8 mouse cellular contexts compared by ENCODE assay signal in the genomic region with DNA sequence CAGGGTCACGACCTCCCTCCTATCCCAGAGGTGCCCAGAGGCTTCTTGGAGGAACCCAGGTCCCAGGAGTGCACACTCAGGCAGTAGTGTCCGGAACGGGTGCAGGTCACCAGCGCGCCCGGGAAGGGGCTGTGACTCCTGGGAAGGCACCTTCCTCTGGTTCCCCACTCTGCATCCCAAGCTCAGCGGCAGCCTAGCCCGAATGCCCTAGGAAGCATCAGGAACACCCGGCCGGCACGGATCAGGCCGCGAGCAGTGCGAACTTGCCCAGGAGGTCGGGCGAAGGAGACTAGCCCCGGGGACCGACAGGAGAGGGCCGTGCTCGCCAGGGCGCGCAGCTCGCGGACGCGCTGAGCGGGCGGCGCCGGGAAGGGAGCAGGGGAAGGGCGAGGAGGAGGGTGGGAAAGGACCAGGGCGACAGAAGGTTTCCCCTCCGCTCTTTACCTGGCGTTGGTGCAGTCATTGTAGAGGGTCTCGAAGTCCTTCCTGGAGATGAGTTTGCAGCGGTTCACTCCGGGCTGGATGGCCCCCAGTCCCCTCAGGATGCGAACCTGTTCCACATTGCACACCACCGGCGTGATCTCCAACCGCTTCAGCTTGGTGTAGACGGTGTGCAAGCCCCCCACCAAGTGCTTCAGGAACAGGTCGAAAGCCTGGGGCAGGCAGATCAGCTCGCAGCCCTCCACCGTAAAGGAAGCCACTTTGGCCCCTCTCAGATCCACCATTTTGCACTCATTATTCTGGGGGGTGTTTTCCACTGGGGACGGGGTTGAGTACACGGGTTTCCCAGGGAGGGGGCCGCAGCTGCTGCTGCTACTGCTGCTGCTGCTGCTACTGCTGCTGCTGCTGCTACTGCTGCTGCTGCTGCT. TPM values are rescaled to one million over a fixed set of nuclear protein-coding genes. Genes with fewer than 3 reads are reported as not detected.
A peak's percentile ranks its signal among the peaks of the same experiment; 100 is the strongest.
DNase-seq lines count a peak whose midpoint lies in the region; ATAC-seq and TF ChIP-seq lines count a peak whose summit lies in the region.

No protein-coding gene starts in this region.

- TF ChIP-seq CTCF in hindbrain, postnatal 0 days (IDR thresholded peaks at IDR 0.05; ENCODE audit: low read depth), result no peak

- intact Hi-C loops in gastrocnemius, postnatal 14 days (cut with DNase I; ENCODE audit: low total_unique reads), result no loop called here

- no peaks in the 10 kb centered on the region for H3K27me3 ChIP-seq in hindbrain, postnatal 0 days (ENCODE audit: insufficient read depth, low read length)
- H3K27me3 ChIP-seq in midbrain, embryonic 14.5 days (ENCODE audit: control insufficient read depth, insufficient read depth, low read length), result no peaks in the 10 kb centered on the region
- no peaks in the 10 kb centered on the region for H3K27me3 ChIP-seq in stomach, embryonic 15.5 days (replicated peaks)

- DNase-seq in cerebellum, adult 8-10 months, result no peak
- peak; percentile 63 to 74 for DNase-seq in cerebellum, postnatal 14 days
- peak; percentile 26 for DNase-seq in gastrocnemius, postnatal 14 days
- DNase-seq in hindbrain, postnatal 0 days (ENCODE audit: low spot score), result peak; percentile 64
- DNase-seq in liver, result peak; percentile 6
- peak; percentile 77 for DNase-seq in midbrain, embryonic 14.5 days

- peak overlapping the region; percentile 91 for H3K27ac ChIP-seq in hindbrain, postnatal 0 days
- H3K27ac ChIP-seq in midbrain, embryonic 14.5 days (replicated peaks; ENCODE audit: low read depth, low read length), result peak overlapping the region; percentile 90
- H3K27ac ChIP-seq in stomach, embryonic 15.5 days, result peak overlapping the region; percentile 73

- H3K4me1 ChIP-seq in hindbrain, postnatal 0 days (ENCODE audit: insufficient read depth, low read length), result no peaks in the 10 kb centered on the region
- peaks cover 20% of the 10 kb centered on the region for H3K4me1 ChIP-seq in midbrain, embryonic 14.5 days (ENCODE audit: control insufficient read depth, insufficient read depth, low read length)
- no peaks in the 10 kb centered on the region for H3K4me1 ChIP-seq in stomach, embryonic 15.5 days

- peak; percentile 29 for ATAC-seq in cerebellum, adult (ENCODE audit: insufficient number of reproducible peaks, low FRiP score, low TSS enrichment)
- ATAC-seq in hindbrain, postnatal 0 days, result peak; percentile 54
- peak; percentile 55 for ATAC-seq in midbrain, embryonic 14.5 days (ENCODE audit: low FRiP score, low TSS enrichment)
- peak; percentile 68 for ATAC-seq in stomach, embryonic 15.5 days (ENCODE audit: insufficient read depth, low FRiP score, low read depth)

- H3K9ac ChIP-seq in hindbrain, postnatal 0 days (replicated peaks; ENCODE audit: low read length), result peak overlapping the region; percentile 80
- H3K9ac ChIP-seq in midbrain, embryonic 14.5 days (replicated peaks; ENCODE audit: low read length), result peak overlapping the region; percentile 86
- peak overlapping the region; percentile 60 for H3K9ac ChIP-seq in stomach, embryonic 15.5 days

- H3K4me3 ChIP-seq in hindbrain, postnatal 0 days (ENCODE audit: low read length), result peak overlapping the region; percentile 72
- peak overlapping the region; percentile 85 for H3K4me3 ChIP-seq in midbrain, embryonic 14.5 days (replicated peaks; ENCODE audit: low read depth, low read length)
- peak overlapping the region; percentile 75 for H3K4me3 ChIP-seq in stomach, embryonic 15.5 days (replicated peaks)

- no peaks in the 10 kb centered on the region for H3K36me3 ChIP-seq in hindbrain, postnatal 0 days (ENCODE audit: insufficient read depth, low read length)
- no peaks in the 10 kb centered on the region for H3K36me3 ChIP-seq in midbrain, embryonic 14.5 days (ENCODE audit: control insufficient read depth, insufficient read depth, low read length)
- H3K36me3 ChIP-seq in stomach, embryonic 15.5 days, result no peaks in the 10 kb centered on the region

- no peaks in the 10 kb centered on the region for H3K9me3 ChIP-seq in hindbrain, postnatal 0 days (ENCODE audit: low read length)
- no peaks in the 10 kb centered on the region for H3K9me3 ChIP-seq in midbrain, embryonic 14.5 days (ENCODE audit: control insufficient read depth, low read length)
- no peaks in the 10 kb centered on the region for H3K9me3 ChIP-seq in stomach, embryonic 15.5 days

- WGBS in hindbrain, postnatal 0 days, result under 1% methylated on average over 47 of the region's 48 CpGs
- under 1% methylated on average over 48 of the region's 48 CpGs for WGBS in midbrain, embryonic 14.5 days
- under 1% methylated on average over 47 of the region's 48 CpGs for WGBS in stomach, embryonic 15.5 days

- peak overlapping the region; percentile 69 for H3K4me2 ChIP-seq in hindbrain, postnatal 0 days (ENCODE audit: low read depth, low read length)
- H3K4me2 ChIP-seq in midbrain, embryonic 14.5 days (ENCODE audit: low read length), result peak overlapping the region; percentile 85
- peak overlapping the region; percentile 87 for H3K4me2 ChIP-seq in stomach, embryonic 15.5 days

RNA-seq across cellular contexts. Expression of gene Dach1, which starts 1.3 kb away (rescaled TPM):
- 1 to 10 TPM; 6.5 to 6.9 TPM for total RNA-seq in gastrocnemius, postnatal 14 days (2021)
- total RNA-seq in hindbrain, postnatal 0 days (2014; rRNA removed), result 23.8 and 26.7 TPM in 2 replicates
- 14.7 and 14.8 TPM in 2 replicates for polyA plus RNA-seq in hindbrain, postnatal 0 days (2015; fragmentation: Nextera tagmentation; extraction: Ambion mirVana)
- polyA plus RNA-seq in midbrain, embryonic 14.5 days (2014; fragmentation: Nextera tagmentation; extraction: Ambion mirVana), result 17.1 and 20.0 TPM in 2 replicates
- polyA plus RNA-seq in stomach, embryonic 15.5 days (2015; fragmentation: Nextera tagmentation; extraction: Ambion mirVana), result 3.6 and 3.9 TPM in 2 replicates
